Mouse (Mus musculus): ENCODE measurements around the gene Pck2. TPM values are rescaled to one million over a fixed set of nuclear protein-coding genes. Genes with fewer than 3 reads are reported as not detected.

Gene Pck2
- polyA plus RNA-seq, 1 experiment, result 21.0 TPM

- no peak for TF ChIP-seq CTCF (IDR thresholded peaks at IDR 0.05; ENCODE audit: extremely low read depth, insufficient read length, insufficient replicate concordance, low read depth, low read length)
- no peak for TF ChIP-seq POLR2A (IDR thresholded peaks at IDR 0.05; ENCODE audit: low read depth, low read length)
- 84% methylated on average over 4 of the region's 4 CpGs for WGBS
- no peaks in the 10 kb centered on the region for H3K36me3 ChIP-seq (ENCODE audit: control insufficient read depth, insufficient read depth, low read length)
- H3K4me1 ChIP-seq (ENCODE audit: control insufficient read depth, insufficient read depth, insufficient read length, low read length), result peaks cover 5% of the 10 kb centered on the region; the same call in 1 of the 2 replicates
- H3K27me3 ChIP-seq (ENCODE audit: control insufficient read depth, insufficient read depth, low read length), result peaks cover 10% of the 10 kb centered on the region; the same call in 1 of the 2 replicates
- H3K4me3 ChIP-seq (ENCODE audit: low read depth, low read length), result no peak overlapping the region
- no peak overlapping the region for H3K27ac ChIP-seq (ENCODE audit: insufficient read depth, low read depth, low read length)
Measured at GRCm38 (mm10) chr14:55515846-55516245, 24.2 kb upstream of the Pck2 start.

GRCm38 (mm10) chr14:55518897-55519296, 21.2 kb upstream of the Pck2 start:
- Histone ChIP-seq H3K27ac (ENCODE audit: insufficient read depth, low read depth, low read length) (no peak overlapping the region), H3K27me3 (ENCODE audit: control insufficient read depth, insufficient read depth, low read length) (peaks cover 17% of the 10 kb centered on the region), H3K4me1 (ENCODE audit: control insufficient read depth, insufficient read depth, insufficient read length, low read length) (peaks cover 5% of the 10 kb centered on the region; the same call in 1 of the 2 replicates), H3K36me3 (ENCODE audit: control insufficient read depth, insufficient read depth, low read length) (no peaks in the 10 kb centered on the region), H3K4me3 (ENCODE audit: low read depth, low read length) (no peak overlapping the region)
- TF ChIP-seq CTCF (IDR thresholded peaks at IDR 0.05; ENCODE audit: extremely low read depth, insufficient read length, insufficient replicate concordance, low read depth, low read length) (no peak), POLR2A (IDR thresholded peaks at IDR 0.05; ENCODE audit: low read depth, low read length) (no peak)
- 77% methylated on average over 2 of the region's 2 CpGs for WGBS

DNA sequence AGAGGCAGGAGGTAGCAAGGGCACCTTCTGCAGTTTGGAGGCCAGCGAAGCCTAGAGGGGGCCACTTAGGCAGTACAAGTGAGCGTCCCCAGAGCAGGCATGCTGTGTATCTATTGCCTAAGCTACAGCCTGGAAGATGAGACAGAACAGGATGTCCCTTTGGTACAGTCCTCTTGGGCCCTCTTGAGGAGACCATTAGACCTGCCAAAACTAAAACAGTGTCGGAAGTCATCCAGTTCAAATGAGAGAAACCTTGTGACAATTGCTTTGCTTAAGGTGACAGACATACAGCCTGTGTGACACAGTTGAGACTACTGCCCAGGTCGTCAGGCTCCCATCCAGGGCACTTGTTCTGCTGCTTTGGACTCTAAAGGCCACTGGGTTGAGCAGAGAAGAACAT, 20.5 kb upstream of the Pck2 start:
- TF ChIP-seq POLR2A (IDR thresholded peaks at IDR 0.05; ENCODE audit: low read depth, low read length) (no peak), CTCF (IDR thresholded peaks at IDR 0.05; ENCODE audit: extremely low read depth, insufficient read length, insufficient replicate concordance, low read depth, low read length) (no peak)
- Histone ChIP-seq H3K27me3 (ENCODE audit: control insufficient read depth, insufficient read depth, low read length) (peaks cover 17% of the 10 kb centered on the region), H3K4me1 (ENCODE audit: control insufficient read depth, insufficient read depth, insufficient read length, low read length) (peaks cover 5% of the 10 kb centered on the region; the same call in 1 of the 2 replicates), H3K36me3 (ENCODE audit: control insufficient read depth, insufficient read depth, low read length) (no peaks in the 10 kb centered on the region), H3K27ac (ENCODE audit: insufficient read depth, low read depth, low read length) (no peak overlapping the region), H3K4me3 (ENCODE audit: low read depth, low read length) (no peak overlapping the region)
- WGBS, result 71% methylated on average over 4 of the region's 4 CpGs

DNA sequence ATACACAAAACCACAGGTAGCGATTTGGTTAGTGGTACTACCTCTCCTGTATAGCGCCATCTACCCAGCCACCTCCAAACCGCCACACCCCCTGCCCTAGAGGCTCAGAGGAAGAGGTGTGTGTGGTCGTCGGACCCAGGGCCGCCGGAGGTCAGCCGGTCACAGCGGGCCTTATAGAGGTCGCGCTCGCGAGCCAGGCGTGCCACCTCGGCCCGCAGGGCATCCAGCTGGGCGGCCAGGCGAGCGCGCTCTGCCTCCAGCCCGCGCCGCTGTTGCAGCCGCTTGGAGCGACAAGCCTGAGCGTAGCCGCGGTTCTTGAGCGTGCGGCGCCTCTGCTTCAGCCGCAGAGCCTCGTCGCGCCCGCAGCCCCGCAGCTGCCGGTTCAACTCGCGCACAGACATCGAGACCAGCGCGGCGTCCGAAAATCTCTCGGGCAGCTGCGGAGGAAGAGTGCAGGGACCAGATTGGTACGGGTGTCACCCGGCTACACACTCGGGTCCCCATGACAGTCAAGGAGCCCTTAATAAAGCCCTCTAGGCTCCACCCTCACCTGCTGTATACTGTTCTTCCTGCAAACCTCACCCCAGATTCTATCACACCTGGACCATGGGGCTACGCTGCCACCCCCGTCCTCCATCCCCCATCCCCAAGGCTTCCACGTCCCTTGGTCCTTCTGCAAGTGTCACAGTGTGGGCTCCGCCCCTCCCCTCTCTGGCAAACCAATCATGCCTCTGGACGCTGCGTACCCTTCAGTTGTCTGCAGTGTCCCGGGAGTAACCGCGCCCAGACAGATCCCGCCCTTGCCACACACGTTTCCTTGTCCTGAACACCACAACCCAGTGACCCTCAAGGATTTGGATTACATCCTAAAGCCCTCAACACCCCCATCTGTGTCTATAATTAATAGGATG, 19.4 kb upstream of the Pck2 start:
- Histone ChIP-seq H3K36me3 (ENCODE audit: control insufficient read depth, insufficient read depth, low read length) (no peaks in the 10 kb centered on the region), H3K4me1 (ENCODE audit: control insufficient read depth, insufficient read depth, insufficient read length, low read length) (peaks cover 5% of the 10 kb centered on the region; the same call in 1 of the 2 replicates), H3K4me3 (ENCODE audit: low read depth, low read length) (peak overlapping the region; percentile 53), H3K27me3 (ENCODE audit: control insufficient read depth, insufficient read depth, low read length) (peaks cover 17% of the 10 kb centered on the region), H3K27ac (ENCODE audit: insufficient read depth, low read depth, low read length) (no peak overlapping the region)
- WGBS, result 1% methylated on average over 61 of the region's 61 CpGs
- TF ChIP-seq CTCF (IDR thresholded peaks at IDR 0.05; ENCODE audit: extremely low read depth, insufficient read length, insufficient replicate concordance, low read depth, low read length), result no peak
- TF ChIP-seq POLR2A (IDR thresholded peaks at IDR 0.05; ENCODE audit: low read depth, low read length), result no peak

DNA sequence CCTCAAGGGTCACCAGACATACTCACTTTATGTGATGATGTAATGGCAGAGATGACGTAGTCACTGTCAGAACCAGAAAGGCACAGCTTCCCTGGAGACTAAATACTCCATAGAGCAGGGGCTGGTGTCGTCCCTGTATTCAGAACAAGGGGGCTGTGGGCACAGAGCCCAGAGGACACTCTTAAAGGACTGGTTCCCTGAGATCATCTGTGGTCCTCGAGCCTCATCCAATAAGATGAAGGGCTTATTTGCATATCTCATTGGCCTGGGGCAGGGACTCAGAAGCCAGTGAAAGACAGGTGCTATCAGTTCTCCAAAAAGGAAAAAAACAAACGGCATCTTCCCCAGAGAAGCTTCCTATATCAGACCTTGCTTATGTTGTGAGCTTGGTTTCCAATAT, 16.0 kb upstream of the Pck2 start:
- H3K4me1 ChIP-seq (ENCODE audit: control insufficient read depth, insufficient read depth, insufficient read length, low read length), result peaks cover 5% of the 10 kb centered on the region; the same call in 1 of the 2 replicates
- H3K27ac ChIP-seq (ENCODE audit: insufficient read depth, low read depth, low read length), result no peak overlapping the region
- H3K4me3 ChIP-seq (ENCODE audit: low read depth, low read length), result no peak overlapping the region
- peaks cover 17% of the 10 kb centered on the region for H3K27me3 ChIP-seq (ENCODE audit: control insufficient read depth, insufficient read depth, low read length)
- TF ChIP-seq POLR2A (IDR thresholded peaks at IDR 0.05; ENCODE audit: low read depth, low read length) (no peak), CTCF (IDR thresholded peaks at IDR 0.05; ENCODE audit: extremely low read depth, insufficient read length, insufficient replicate concordance, low read depth, low read length) (no peak)
- WGBS, result 41% methylated on average over 4 of the region's 4 CpGs
- no peaks in the 10 kb centered on the region for H3K36me3 ChIP-seq (ENCODE audit: control insufficient read depth, insufficient read depth, low read length)

DNA sequence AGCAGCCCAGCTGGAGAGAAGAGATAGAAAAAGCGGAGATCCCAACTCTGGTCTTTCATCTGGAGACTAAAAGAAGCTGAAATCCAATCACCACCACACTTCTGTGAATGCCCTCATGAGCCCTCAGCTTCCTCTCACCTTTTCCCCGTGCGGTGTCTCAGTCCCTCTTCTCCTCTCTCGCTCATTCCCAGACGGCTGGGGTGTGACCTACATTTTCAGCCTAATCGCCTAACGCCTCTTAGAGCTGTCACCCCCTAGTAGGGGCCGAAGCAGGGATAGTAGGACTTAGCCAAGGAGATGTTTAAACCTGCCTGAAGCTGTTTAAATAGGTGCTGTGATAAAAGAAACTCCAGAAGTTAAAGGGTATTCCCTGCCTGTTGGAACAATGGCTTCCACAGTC, 15.3 kb upstream of the Pck2 start, which contains the start of gene Nrl:
TSS of gene Nrl (minus strand) at position 197 of the 400 bp plus-strand sequence.
- peaks cover 5% of the 10 kb centered on the region; the same call in 1 of the 2 replicates for H3K4me1 ChIP-seq (ENCODE audit: control insufficient read depth, insufficient read depth, insufficient read length, low read length)
- H3K36me3 ChIP-seq (ENCODE audit: control insufficient read depth, insufficient read depth, low read length), result no peaks in the 10 kb centered on the region
- H3K27me3 ChIP-seq (ENCODE audit: control insufficient read depth, insufficient read depth, low read length), result peaks cover 17% of the 10 kb centered on the region
- no peak for TF ChIP-seq POLR2A (IDR thresholded peaks at IDR 0.05; ENCODE audit: low read depth, low read length)
- TF ChIP-seq CTCF (IDR thresholded peaks at IDR 0.05; ENCODE audit: extremely low read depth, insufficient read length, insufficient replicate concordance, low read depth, low read length), result no peak
- H3K27ac ChIP-seq (ENCODE audit: insufficient read depth, low read depth, low read length), result no peak within 1 kb of the TSS
- H3K4me3 ChIP-seq (ENCODE audit: low read depth, low read length), result no peak within 1 kb of the TSS
- 38% methylated on average over 8 of the region's 8 CpGs for WGBS

DNA sequence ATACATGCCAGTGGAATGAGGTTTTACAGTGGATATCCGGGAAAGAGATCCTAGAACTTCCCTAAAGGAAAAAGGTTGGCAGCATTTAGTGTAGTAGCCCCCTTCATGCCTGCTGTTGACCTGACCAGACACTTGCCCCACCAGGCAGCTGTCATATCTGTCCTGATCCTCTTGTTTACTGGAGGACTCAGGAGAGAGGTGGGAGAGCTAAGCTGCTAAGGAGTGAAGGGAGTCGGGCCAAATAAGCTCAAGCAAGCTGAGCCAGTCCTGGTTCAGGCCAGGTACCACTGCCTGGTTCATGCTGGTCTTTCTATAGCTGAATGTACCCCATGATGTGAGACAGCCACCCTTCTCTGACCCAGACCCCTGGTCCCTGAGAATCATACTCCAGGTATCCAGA, 13.4 kb upstream of the Pck2 start:
- whole genome bisulfite sequencing, result 80% methylated on average over 2 of the region's 2 CpGs
- no peak for TF ChIP-seq CTCF (IDR thresholded peaks at IDR 0.05; ENCODE audit: extremely low read depth, insufficient read length, insufficient replicate concordance, low read depth, low read length)
- no peaks in the 10 kb centered on the region for H3K36me3 ChIP-seq (ENCODE audit: control insufficient read depth, insufficient read depth, low read length)
- H3K4me3 ChIP-seq (ENCODE audit: low read depth, low read length), result no peak overlapping the region
- H3K27ac ChIP-seq (ENCODE audit: insufficient read depth, low read depth, low read length), result no peak overlapping the region
- no peaks in the 10 kb centered on the region for H3K4me1 ChIP-seq (ENCODE audit: control insufficient read depth, insufficient read depth, insufficient read length, low read length)
- H3K27me3 ChIP-seq (ENCODE audit: control insufficient read depth, insufficient read depth, low read length), result 0 out of 2 replicates have a peak, but pooled peaks cover 3% of the 10 kb centered on the region
